9 mouse cellular contexts compared by ENCODE assay signal in the genomic region with DNA sequence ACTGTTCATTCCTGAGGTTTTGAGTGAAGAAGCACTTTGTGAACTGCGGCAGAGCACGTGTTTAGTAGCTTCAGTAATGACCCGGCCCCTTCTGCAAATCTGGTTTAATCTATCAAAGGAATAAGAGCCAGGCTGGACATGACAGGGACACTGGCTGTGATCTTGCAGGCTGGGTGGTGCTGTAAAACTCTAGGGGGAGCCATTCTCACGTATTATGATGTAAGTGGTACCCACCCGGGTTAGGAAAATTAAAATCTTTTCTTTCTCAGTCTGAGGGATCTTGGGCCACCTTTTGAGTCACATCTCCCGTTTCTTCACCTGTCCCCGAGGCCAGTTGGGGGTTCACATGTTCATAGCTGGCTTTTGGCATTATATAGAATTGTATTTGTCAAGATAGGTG.
DNase-seq lines count a peak whose midpoint lies in the region; ATAC-seq and TF ChIP-seq lines count a peak whose summit lies in the region.
"Had no signal": no experiment of that assay in that cellular context is flagged by ENCODE, and none has a peak within 500 bp of the region (broad histone marks: within the 10 kb centered on the region; RNA-seq: fewer than 3 reads in every experiment).

No protein-coding gene starts in this region.

- intact Hi-C loops in left cerebral cortex, adult 2 months (cut with DNase I) = loop anchor here (5.0 to 10.0 kb wide), 5 partner anchors 200 to 645 kb away; no protein-coding TSS in a partner anchor

- no peak overlapping the region for H3K4me2 ChIP-seq in midbrain, embryonic 11.5 days
- H3K4me2 ChIP-seq: lung, embryonic 15.5 days had no signal

- 40% methylated on average over 7 of the region's 7 CpGs for WGBS in midbrain, embryonic 11.5 days

- no peak overlapping the region for H3K9ac ChIP-seq in midbrain, embryonic 11.5 days (ENCODE audit: low read length)
- H3K9ac ChIP-seq: lung, embryonic 15.5 days had no signal

- no peaks in the 10 kb centered on the region for H3K27me3 ChIP-seq in midbrain, embryonic 11.5 days (ENCODE audit: control insufficient read depth, insufficient read depth, low read length)

- H3K27ac ChIP-seq in left cerebral cortex, adult 2 months = no peak overlapping the region
- H3K27ac ChIP-seq in midbrain, embryonic 11.5 days (ENCODE audit: low read depth, low read length) = no peak overlapping the region
- H3K27ac ChIP-seq: lung, embryonic 15.5 days had no signal

- no peak for DNase-seq in cerebellum, postnatal 4 days (ENCODE audit: low spot score in 2 of 2)
- peak in 1 of 2 experiments; percentile 15 for DNase-seq in left cerebral cortex, adult 2 months (ENCODE audit: extremely low spot score in 1 of 2, low spot score in 2 of 2)
- no peak for DNase-seq in left cerebral cortex, adult 8-10 months (ENCODE audit: low spot score in 2 of 2)
- DNase-seq in cerebellum, postnatal 25 days = peak; percentile 66 to 70
- DNase-seq in midbrain, embryonic 11.5 days (ENCODE audit: low spot score, missing footprints) = no peak
- DNase-seq in gastrocnemius, adult 8-10 months (ENCODE audit: low spot score in 2 of 2) = no peak

- no peaks in the 10 kb centered on the region for H3K36me3 ChIP-seq in midbrain, embryonic 11.5 days (ENCODE audit: control insufficient read depth, insufficient read depth, low read length)
- H3K36me3 ChIP-seq: lung, embryonic 15.5 days had no signal

- ATAC-seq in cerebellum, adult (ENCODE audit: insufficient number of reproducible peaks, low FRiP score, low TSS enrichment) = peak; percentile 70; the same call in 1 of the 2 replicates
- peak; percentile 59; the same call in 1 of the 2 replicates for ATAC-seq in midbrain, embryonic 11.5 days (ENCODE audit: low FRiP score)
- no peak for ATAC-seq in inflammation-experienced regulatory T-cells, adult 6 months

- no peak overlapping the region for H3K4me3 ChIP-seq in left cerebral cortex, adult 2 months
- no peak overlapping the region for H3K4me3 ChIP-seq in midbrain, embryonic 11.5 days (ENCODE audit: low read depth, low read length)
- H3K4me3 ChIP-seq: lung, embryonic 15.5 days had no signal

- peak; percentile 62 for TF ChIP-seq CTCF in left cerebral cortex, adult 2 months (IDR thresholded peaks at IDR 0.05)

- no peaks in the 10 kb centered on the region for H3K9me3 ChIP-seq in midbrain, embryonic 11.5 days (ENCODE audit: control insufficient read depth, low read length)
- H3K9me3 ChIP-seq: lung, embryonic 15.5 days had no signal

- H3K4me1 ChIP-seq in midbrain, embryonic 11.5 days (ENCODE audit: control insufficient read depth, insufficient read depth, low read length) = no peaks in the 10 kb centered on the region; the same call in 1 of the 2 replicates

Comparison
In these comparisons a context has a peak if more than half of its experiments do, and no peak if none do; other contexts are left out.
1. DNase-seq: peak in cerebellum, postnatal 25 days (2 of 2); none in cerebellum, postnatal 4 days (0 of 2), left cerebral cortex, adult 8-10 months (0 of 2), midbrain, embryonic 11.5 days (single experiment) and gastrocnemius, adult 8-10 months (0 of 2).